Mouse (Mus musculus): ENCODE results near the gene Hibch. TPM values are rescaled to one million over a fixed set of nuclear protein-coding genes. Genes with fewer than 3 reads are reported as not detected.
"Not testable (repeated sequence)": the region's sequence is repeated elsewhere in the genome, so short reads cannot be mapped to it uniquely, and the experiment has no call there.

Hibch gene
- polyA plus RNA-seq, 1 experiment = 28.6 TPM

- no peak for DNase-seq (ENCODE audit: low spot score)
Observed at GRCm38 (mm10) chr1:52884208-52884607, 39.5 kb downstream of the Hibch start.

- DNase-seq (ENCODE audit: low spot score) = no peak
Observed at GRCm38 (mm10) chr1:52909783-52910182, 65.1 kb downstream of the Hibch start.

GRCm38 (mm10) chr1:52916655-52917054 is 71.9 kb downstream of the Hibch start:
- no peak for DNase-seq (ENCODE audit: low spot score)

GRCm38 (mm10) chr1:52918897-52919296 is 74.2 kb downstream of the Hibch start:
- DNase-seq (ENCODE audit: low spot score) = not testable (repeated sequence)

- DNase-seq (ENCODE audit: low spot score) = not testable (repeated sequence)
Observed at GRCm38 (mm10) chr1:52924482-52924881, 79.8 kb downstream of the Hibch start.

GRCm38 (mm10) chr1:52934494-52934893 is 89.8 kb downstream of the Hibch start:
- no peak for DNase-seq (ENCODE audit: low spot score)

GRCm38 (mm10) chr1:52939021-52939420 is 94.3 kb downstream of the Hibch start:
- DNase-seq (ENCODE audit: low spot score) = no peak

GRCm38 (mm10) chr1:52947895-52948294 is 103.2 kb downstream of the Hibch start:
- no peak for DNase-seq (ENCODE audit: low spot score)

GRCm38 (mm10) chr1:52951146-52951868 is 106.6 kb downstream of the Hibch start:
- DNase-seq (ENCODE audit: low spot score) = no peak

- no peak for DNase-seq (ENCODE audit: low spot score)
Observed at GRCm38 (mm10) chr1:52952143-52952542, 107.4 kb downstream of the Hibch start.

GRCm38 (mm10) chr1:52952551-52953397 is 108.0 kb downstream of the Hibch start:
- DNase-seq (ENCODE audit: low spot score) = peak; percentile 48

- no peak for DNase-seq (ENCODE audit: low spot score)
Observed at GRCm38 (mm10) chr1:52953548-52953947, 108.8 kb downstream of the Hibch start.

GRCm38 (mm10) chr1:52954456-52954855 is 109.7 kb downstream of the Hibch start:
- DNase-seq (ENCODE audit: low spot score) = no peak

GRCm38 (mm10) chr1:52955102-52955501 is 110.4 kb downstream of the Hibch start:
- no peak for DNase-seq (ENCODE audit: low spot score)

- no peak for DNase-seq (ENCODE audit: low spot score)
Observed at GRCm38 (mm10) chr1:52956746-52957145, 112.0 kb downstream of the Hibch start.

- DNase-seq (ENCODE audit: low spot score) = no peak
Observed at GRCm38 (mm10) chr1:52960191-52960590, 115.5 kb downstream of the Hibch start.

GRCm38 (mm10) chr1:52963097-52963496 is 118.4 kb downstream of the Hibch start:
- DNase-seq (ENCODE audit: low spot score) = no peak

- no peak for DNase-seq (ENCODE audit: low spot score)
Observed at GRCm38 (mm10) chr1:52964581-52964980, 119.9 kb downstream of the Hibch start.

Other genes with a start within 250 kb of the Hibch start
- 11.0 and 11.2 TPM in 2 replicates for gene Nemp2, start 214.2 kb upstream of the Hibch start, polyA plus RNA-seq (2012; rRNA removed)
- 15.9 and 23.1 TPM in 2 replicates for gene Mfsd6, start 117.5 kb upstream of the Hibch start, polyA plus RNA-seq (2012; rRNA removed)
- 11.6 and 12.8 TPM in 2 replicates for gene Inpp1, start 27.2 kb upstream of the Hibch start, polyA plus RNA-seq (2012; rRNA removed)
- 8.2 and 10.2 TPM in 2 replicates for gene 1700019D03Rik, start 175.2 kb downstream of the Hibch start, polyA plus RNA-seq (2012; rRNA removed)
- gene Mstn, start 216.7 kb downstream of the Hibch start, polyA plus RNA-seq (2012; rRNA removed) = 0.21 and 0.27 TPM in 2 replicates